Mouse (Mus musculus) kidney, postnatal 0 days (tissue): Measurements from ENCODE around the gene Anapc11. TPM values are rescaled to one million over a fixed set of nuclear protein-coding genes. Genes with fewer than 3 reads are reported as not detected.

Experiments used
- ATAC-seq: fragments of 200-750 bp; cut with Nextera tagmentation; replicated peaks from 2 replicates; pipeline ENCODE4 v1.8.0; 2017; ENCODE audit warnings: low read depth, moderate number of reproducible peaks, moderate TSS enrichment, moderate library complexity; ENCODE audit not compliant: low FRiP score
- DNase-seq: peaks from one replicate; pipeline ENCODE4 v3.0.0-alpha.2; 2016; ENCODE audit warnings: low spot score
- H3K27ac ChIP-seq: fragments of 300-500 bp; sonication (generic); 2 replicates; pipeline ENCODE4 v1.5.1; 2014; ENCODE audit warnings: mild to moderate bottlenecking
- H3K27me3 ChIP-seq: fragments of 300-500 bp; sonication (generic); 2 replicates; pipeline ENCODE4 v1.6.1; 2014; ENCODE audit warnings: low read length, mixed read lengths; ENCODE audit not compliant: insufficient read depth
- H3K36me3 ChIP-seq: fragments of 300-500 bp; sonication (generic); 2 replicates; pipeline ENCODE4 v1.6.1; 2014; ENCODE audit warnings: low read length, mixed read lengths; ENCODE audit not compliant: insufficient read depth
- H3K4me1 ChIP-seq: fragments of 300-500 bp; sonication (generic); replicated peaks from 2 replicates; pipeline ENCODE4 v1.6.1; 2014; ENCODE audit warnings: antibody characterized with exemption, low read length, mixed read lengths; ENCODE audit not compliant: insufficient read depth
- H3K4me2 ChIP-seq: fragments of 300-500 bp; sonication (generic); 2 replicates; pipeline ENCODE4 v1.6.1; 2014; ENCODE audit warnings: mild to moderate bottlenecking, low read length, moderate library complexity, mixed read lengths
- H3K4me3 ChIP-seq: fragments of 300-500 bp; sonication (generic); replicated peaks from 2 replicates; pipeline ENCODE4 v1.5.1; 2014; ENCODE audit warnings: low read depth, low read length
- H3K9ac ChIP-seq: fragments of 300-500 bp; sonication (generic); 2 replicates; pipeline ENCODE4 v1.6.1; 2014; ENCODE audit warnings: low read depth, low read length
- H3K9me3 ChIP-seq: fragments of 300-500 bp; sonication (generic); replicated peaks from 2 replicates; pipeline ENCODE4 v1.6.1; 2016; ENCODE audit warnings: low read length, inconsistent platforms, mixed read lengths
- CTCF ChIP-seq: IDR thresholded peaks from 2 replicates; pipeline ENCODE4 v1.5.1; 2016; ENCODE audit warnings: antibody characterized with exemption, low read depth, mild to moderate bottlenecking, moderate library complexity
- WGBS: fragments of 180-500 bp; shearing (Covaris S2); extraction: QIAGEN DNeasy Blood & Tissue Kit; methylation state at CpG from one replicate; pipeline ENCODE4 v1.1.7; 2014; 5-methylcytosine and 5-hydroxymethylcytosine counted together
- polyA plus RNA-seq: library from polyadenylated mRNA; unstranded; fragments of >200 nt; fragmentation: Nextera tagmentation; extraction: Ambion mirVana; gene quantifications from 2 replicates; pipeline ENCODE4 v1.2.1, GENCODE M21; 2015

Gene Anapc11
- polyA plus RNA-seq = 159 and 168 TPM in 2 replicates

GRCm38 (mm10) chr11:120598283-120598989, at the start of gene Anapc11, which contains the start of gene Alyref:
TSS of gene Anapc11 (plus strand) at chr11:120598421.
TSS of gene Alyref (minus strand) at chr11:120598365.
- under 1% methylated on average over 88 of the region's 88 CpGs for WGBS
- H3K36me3 ChIP-seq = peaks cover 38% of the 10 kb centered on the region
- H3K27ac ChIP-seq = peak within 1 kb of the TSS; percentile 94
- H3K4me1 ChIP-seq = peaks cover 10% of the 10 kb centered on the region; the same call in 1 of the 2 replicates
- peak within 1 kb of the TSS; percentile 90 for H3K4me2 ChIP-seq
- TF ChIP-seq CTCF = peak; percentile 14; the same call in 1 of the 2 replicates
- ATAC-seq (peak; percentile 95), DNase-seq (peak; percentile 98)
- H3K4me3 ChIP-seq = peak within 1 kb of the TSS; percentile 97
- peak within 1 kb of the TSS; percentile 99 for H3K9ac ChIP-seq
- no peaks in the 10 kb centered on the region for H3K9me3 ChIP-seq
- no peaks in the 10 kb centered on the region for H3K27me3 ChIP-seq

GRCm38 (mm10) chr11:120548786-120549167, 49.4 kb upstream of the Anapc11 start:
- H3K9ac ChIP-seq = peak overlapping the region; percentile 98
- peak overlapping the region; percentile 80 for H3K4me2 ChIP-seq
- 10% methylated on average over 7 of the region's 7 CpGs for WGBS
- peak overlapping the region; percentile 98 for H3K27ac ChIP-seq
- no peak for TF ChIP-seq CTCF
- peak overlapping the region; percentile 87 for H3K4me3 ChIP-seq
- H3K9me3 ChIP-seq = no peaks in the 10 kb centered on the region
- no peak for ATAC-seq
- no peaks in the 10 kb centered on the region for H3K27me3 ChIP-seq
- H3K4me1 ChIP-seq = peaks cover 17% of the 10 kb centered on the region
- DNase-seq = no peak
- H3K36me3 ChIP-seq = peaks cover 8% of the 10 kb centered on the region; the same call in 1 of the 2 replicates

- H3K9ac ChIP-seq = peak within 1 kb of the TSS; percentile 98
- DNase-seq (peak; percentile 93), ATAC-seq (peak; percentile 81)
- peak within 1 kb of the TSS; percentile 98 for H3K27ac ChIP-seq
- no peak for TF ChIP-seq CTCF
- WGBS = 0% methylated on average over 66 of the region's 87 CpGs
- H3K9me3 ChIP-seq = no peaks in the 10 kb centered on the region
- peaks cover 17% of the 10 kb centered on the region for H3K4me1 ChIP-seq
- H3K36me3 ChIP-seq = peaks cover 2% of the 10 kb centered on the region; the same call in 1 of the 2 replicates
- H3K27me3 ChIP-seq = no peaks in the 10 kb centered on the region
- peak within 1 kb of the TSS; percentile 80 for H3K4me2 ChIP-seq
- peak within 1 kb of the TSS; percentile 87 for H3K4me3 ChIP-seq
These were observed 48.9 kb upstream of the Anapc11 start, which contains the start of gene Mcrip1 for GRCm38 (mm10) chr11:120549168-120549945. TSS of gene Mcrip1 (minus strand) at chr11:120549727.

- ATAC-seq = no peak
- Histone ChIP-seq H3K4me1 (peaks cover 17% of the 10 kb centered on the region), H3K36me3 (no peaks in the 10 kb centered on the region), H3K9me3 (no peaks in the 10 kb centered on the region), H3K27ac (peak overlapping the region; percentile 98), H3K27me3 (no peaks in the 10 kb centered on the region), H3K4me3 (peak overlapping the region; percentile 87), H3K4me2 (peak overlapping the region; percentile 80), H3K9ac (peak overlapping the region; percentile 98)
- WGBS = 47% methylated on average over 11 of the region's 11 CpGs
- no peak for DNase-seq
- TF ChIP-seq CTCF = no peak
These were observed 48.0 kb upstream of the Anapc11 start for GRCm38 (mm10) chr11:120549986-120550809.

- Histone ChIP-seq H3K9me3 (no peaks in the 10 kb centered on the region), H3K27ac (peak within 1 kb of the TSS; percentile 98), H3K4me3 (peak within 1 kb of the TSS; percentile 87), H3K27me3 (no peaks in the 10 kb centered on the region), H3K36me3 (no peaks in the 10 kb centered on the region), H3K9ac (peak within 1 kb of the TSS; percentile 98), H3K4me2 (peak within 1 kb of the TSS; percentile 80), H3K4me1 (peaks cover 17% of the 10 kb centered on the region)
- WGBS = 89% methylated on average over 28 of the region's 28 CpGs
- ATAC-seq (no peak), DNase-seq (no peak)
- no peak for TF ChIP-seq CTCF
These were observed 47.3 kb upstream of the Anapc11 start, which contains the start of gene Ppp1r27 for GRCm38 (mm10) chr11:120550810-120551440. TSS of gene Ppp1r27 (minus strand) at chr11:120551132.
